Mouse (Mus musculus): Measurements from ENCODE around the gene Fli1.

- TF ChIP-seq CTCF (IDR thresholded peaks at IDR 0.05; ENCODE audit: low read depth) (no peak), EP300 (IDR thresholded peaks at IDR 0.05; ENCODE audit: low read depth) (no peak)
These were observed 134.0 kb downstream of the Fli1 start for GRCm38 (mm10) chr9:32408730-32409059.
